Mouse (Mus musculus): ENCODE data around the gene Grin3a.

- TF ChIP-seq CTCF (IDR thresholded peaks at IDR 0.05; ENCODE audit: control insufficient read depth, insufficient read depth, insufficient replicate concordance, low read depth, low read length) (no peak), POLR2A (IDR thresholded peaks at IDR 0.05; ENCODE audit: control insufficient read depth, low read depth, low read length) (no peak)
Measured at GRCm38 (mm10) chr4:49637821-49638220, 207.7 kb downstream of the Grin3a start.
